Mouse (Mus musculus) layer of hippocampus, adult 2 months (tissue): ENCODE results near the gene Dmrt1. TPM values are rescaled to one million over a fixed set of nuclear protein-coding genes. Genes with fewer than 3 reads are reported as not detected.

Experiments
- DNase-seq, 2 experiments: peaks; one replicate each; pipeline ENCODE4 v3.0.0; 2022; ENCODE audit warnings: low spot score in 2 of 2
- H3K27ac ChIP-seq: fragments of 200-600 bp; 2 replicates; pipeline ENCODE4 v1.8.1; 2022
- H3K4me3 ChIP-seq: fragments of 200-600 bp; 2 replicates; pipeline ENCODE4 v1.8.1; 2022; ENCODE audit warnings: mild to moderate bottlenecking
- CTCF ChIP-seq: fragments of 200-600 bp; conservative IDR thresholded peaks from 2 replicates; pipeline ENCODE4 v1.8.1; 2022; ENCODE audit warnings: antibody characterized with exemption, mild to moderate bottlenecking, moderate library complexity
- total RNA-seq, 2 experiments: library from RNA; stranded (reverse); gene quantifications; 2 replicates each; pipeline ENCODE4 v1.2.3; 2021

The Dmrt1 gene
- total RNA-seq, 2 experiments from 2014 or later: not detected

- Histone ChIP-seq H3K27ac (no peak overlapping the region), H3K4me3 (no peak overlapping the region)
- DNase-seq: no peak
- no peak for TF ChIP-seq CTCF
Observed at GRCm38 (mm10) chr19:25514986-25515530, 9.6 kb downstream of the Dmrt1 start.

- no peak for DNase-seq
- H3K27ac ChIP-seq: no peak overlapping the region
- no peak for TF ChIP-seq CTCF
- H3K4me3 ChIP-seq: no peak overlapping the region
Observed at GRCm38 (mm10) chr19:25524156-25524555, 18.7 kb downstream of the Dmrt1 start.

- no peak for DNase-seq
- no peak for TF ChIP-seq CTCF
- H3K4me3 ChIP-seq: no peak overlapping the region
- no peak overlapping the region for H3K27ac ChIP-seq
Observed at GRCm38 (mm10) chr19:25525726-25526125, 20.3 kb downstream of the Dmrt1 start.

- Histone ChIP-seq H3K27ac (no peak overlapping the region), H3K4me3 (no peak overlapping the region)
- no peak for DNase-seq
- no peak for TF ChIP-seq CTCF
Observed at GRCm38 (mm10) chr19:25529673-25530072, 24.3 kb downstream of the Dmrt1 start.

- no peak overlapping the region for H3K27ac ChIP-seq
- H3K4me3 ChIP-seq: no peak overlapping the region
- peak; percentile 88 for TF ChIP-seq CTCF
- DNase-seq: peak; percentile 63 to 66
Observed at GRCm38 (mm10) chr19:25545714-25546340, 40.4 kb downstream of the Dmrt1 start.

- Histone ChIP-seq H3K27ac (no peak overlapping the region), H3K4me3 (no peak overlapping the region)
- no peak for TF ChIP-seq CTCF
- DNase-seq: no peak
Observed at GRCm38 (mm10) chr19:25547086-25547643, 41.7 kb downstream of the Dmrt1 start.

GRCm38 (mm10) chr19:25550346-25550745, 44.9 kb downstream of the Dmrt1 start:
- H3K4me3 ChIP-seq: no peak overlapping the region
- no peak overlapping the region for H3K27ac ChIP-seq
- no peak for TF ChIP-seq CTCF
- no peak for DNase-seq

GRCm38 (mm10) chr19:25551053-25551452, 45.6 kb downstream of the Dmrt1 start:
- Histone ChIP-seq H3K4me3 (no peak overlapping the region), H3K27ac (no peak overlapping the region)
- no peak for DNase-seq
- no peak for TF ChIP-seq CTCF

GRCm38 (mm10) chr19:25564430-25564829, 59.0 kb downstream of the Dmrt1 start:
- no peak for TF ChIP-seq CTCF
- no peak for DNase-seq
- Histone ChIP-seq H3K27ac (no peak overlapping the region), H3K4me3 (no peak overlapping the region)

GRCm38 (mm10) chr19:25569778-25570177, 64.4 kb downstream of the Dmrt1 start:
- Histone ChIP-seq H3K27ac (no peak overlapping the region), H3K4me3 (no peak overlapping the region)
- no peak for DNase-seq
- TF ChIP-seq CTCF: no peak

GRCm38 (mm10) chr19:25574431-25574830, 69.0 kb downstream of the Dmrt1 start:
- no peak overlapping the region for H3K27ac ChIP-seq
- no peak overlapping the region for H3K4me3 ChIP-seq
- DNase-seq: no peak
- no peak for TF ChIP-seq CTCF

- DNase-seq: no peak
- no peak overlapping the region for H3K27ac ChIP-seq
- no peak overlapping the region for H3K4me3 ChIP-seq
- TF ChIP-seq CTCF: no peak
Observed at GRCm38 (mm10) chr19:25574981-25575814, 69.8 kb downstream of the Dmrt1 start.

GRCm38 (mm10) chr19:25578358-25578757, 72.9 kb downstream of the Dmrt1 start:
- Histone ChIP-seq H3K27ac (no peak overlapping the region), H3K4me3 (no peak overlapping the region)
- no peak for DNase-seq
- TF ChIP-seq CTCF: no peak
